Mouse (Mus musculus): ENCODE data around the gene Lair1.

GRCm38 (mm10) chr7:4088679-4089078, 25.7 kb upstream of the Lair1 start:
- TF ChIP-seq CTCF (IDR thresholded peaks at IDR 0.05; ENCODE audit: extremely low read depth, insufficient read depth, insufficient read length, insufficient replicate concordance) (no peak), POLR2A (IDR thresholded peaks at IDR 0.05; ENCODE audit: low read depth, low read length) (no peak)

Data from spleen, adult 2 months (tissue).